13 mouse cellular contexts compared by ENCODE assay signal in the genomic region with DNA sequence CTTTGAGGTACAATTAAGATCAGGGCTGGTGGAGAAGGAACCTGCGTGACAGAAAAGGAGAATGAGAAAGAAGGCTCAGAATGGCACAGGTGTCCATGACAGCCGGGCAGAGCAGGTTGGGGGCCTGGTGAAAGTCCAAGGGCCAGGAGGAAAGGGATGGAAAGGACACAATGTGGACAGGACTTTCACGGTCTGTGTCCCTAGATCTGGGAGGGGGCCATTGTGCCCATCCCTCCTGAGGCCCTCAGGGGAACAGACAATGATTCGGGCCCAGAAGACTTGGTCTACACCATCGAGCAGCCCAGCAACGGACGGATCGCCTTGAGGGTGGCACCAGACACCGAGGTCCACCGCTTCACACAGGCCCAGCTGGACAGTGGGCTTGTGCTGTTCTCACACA. TPM values are rescaled to one million over a fixed set of nuclear protein-coding genes. Genes with fewer than 3 reads are reported as not detected.
DNase-seq lines count a peak whose midpoint lies in the region; ATAC-seq and TF ChIP-seq lines count a peak whose summit lies in the region.
"Had no signal": no experiment of that assay in that cellular context is flagged by ENCODE, and none has a peak within 500 bp of the region (broad histone marks: within the 10 kb centered on the region; RNA-seq: fewer than 3 reads in every experiment).

No protein-coding gene starts in this region.

- H3K4me3 ChIP-seq in embryonic facial prominence, embryonic 13.5 days, result no peak overlapping the region
- H3K4me3 ChIP-seq in embryonic facial prominence, embryonic 10.5 days, result no peak overlapping the region
- no peak overlapping the region for H3K4me3 ChIP-seq in hindbrain, embryonic 12.5 days
- no peak overlapping the region for H3K4me3 ChIP-seq in hindbrain, embryonic 16.5 days (ENCODE audit: low read length)
- no peak overlapping the region for H3K4me3 ChIP-seq in liver, embryonic 11.5 days (ENCODE audit: low read depth, low read length)
- H3K4me3 ChIP-seq in embryonic facial prominence, embryonic 15.5 days (replicated peaks), result no peak overlapping the region
- no peak overlapping the region for H3K4me3 ChIP-seq in lung, adult 2 months (replicated peaks; ENCODE audit: extremely low read depth, low read depth, low read length)
- H3K4me3 ChIP-seq: limb, embryonic 12.5 days had no signal

- TF ChIP-seq POLR2A in lung, adult 2 months (IDR thresholded peaks at IDR 0.05; ENCODE audit: borderline replicate concordance, extremely low read depth, low read depth, low read length), result no peak

- H3K4me1 ChIP-seq in embryonic facial prominence, embryonic 13.5 days, result peaks cover 20% of the 10 kb centered on the region
- peaks cover 24% of the 10 kb centered on the region for H3K4me1 ChIP-seq in embryonic facial prominence, embryonic 10.5 days
- H3K4me1 ChIP-seq in hindbrain, embryonic 12.5 days, result peaks cover 19% of the 10 kb centered on the region
- peaks cover 7% of the 10 kb centered on the region; the same call in 1 of the 2 replicates for H3K4me1 ChIP-seq in hindbrain, embryonic 16.5 days (ENCODE audit: control insufficient read depth, insufficient read depth, low read depth, low read length)
- H3K4me1 ChIP-seq in liver, embryonic 11.5 days (replicated peaks; ENCODE audit: control insufficient read depth, insufficient read depth, low read length), result 0 out of 2 replicates have a peak, but pooled peaks cover 6% of the 10 kb centered on the region
- H3K4me1 ChIP-seq in embryonic facial prominence, embryonic 15.5 days, result peaks cover 19% of the 10 kb centered on the region
- H3K4me1 ChIP-seq in lung, adult 2 months (ENCODE audit: control insufficient read depth, insufficient read depth, low read length), result peaks cover 4% of the 10 kb centered on the region

- H3K4me2 ChIP-seq in embryonic facial prominence, embryonic 13.5 days, result peak overlapping the region; percentile 44
- no peak overlapping the region for H3K4me2 ChIP-seq in hindbrain, embryonic 12.5 days (replicated peaks)
- no peak overlapping the region for H3K4me2 ChIP-seq in hindbrain, embryonic 16.5 days (ENCODE audit: low read length)
- H3K4me2 ChIP-seq in liver, embryonic 11.5 days, result no peak overlapping the region
- no peak overlapping the region for H3K4me2 ChIP-seq in embryonic facial prominence, embryonic 15.5 days (replicated peaks)

- peaks cover 42% of the 10 kb centered on the region for H3K36me3 ChIP-seq in embryonic facial prominence, embryonic 13.5 days
- 0 out of 2 replicates have a peak, but pooled peaks cover 3% of the 10 kb centered on the region for H3K36me3 ChIP-seq in embryonic facial prominence, embryonic 10.5 days (replicated peaks)
- no peaks in the 10 kb centered on the region for H3K36me3 ChIP-seq in hindbrain, embryonic 12.5 days
- no peaks in the 10 kb centered on the region for H3K36me3 ChIP-seq in hindbrain, embryonic 16.5 days (ENCODE audit: control insufficient read depth, insufficient read depth, low read length)
- H3K36me3 ChIP-seq in liver, embryonic 11.5 days (ENCODE audit: control insufficient read depth, insufficient read depth, low read length), result no peaks in the 10 kb centered on the region; the same call in 1 of the 2 replicates
- peaks cover 39% of the 10 kb centered on the region for H3K36me3 ChIP-seq in embryonic facial prominence, embryonic 15.5 days
- H3K36me3 ChIP-seq: G1E had no signal

- 86% methylated on average over 10 of the region's 10 CpGs for WGBS in embryonic facial prominence, embryonic 13.5 days
- WGBS in embryonic facial prominence, embryonic 10.5 days, result 82% methylated on average over 10 of the region's 10 CpGs
- WGBS in hindbrain, embryonic 12.5 days, result 87% methylated on average over 10 of the region's 10 CpGs
- 84% methylated on average over 10 of the region's 10 CpGs for WGBS in hindbrain, embryonic 16.5 days
- WGBS in liver, embryonic 11.5 days, result 88% methylated on average over 10 of the region's 10 CpGs
- 81% methylated on average over 10 of the region's 10 CpGs for WGBS in embryonic facial prominence, embryonic 15.5 days
- 90% methylated on average over 10 of the region's 10 CpGs for WGBS in lung, adult 2 months

- DNase-seq in embryonic facial prominence, embryonic 10.5 days (ENCODE audit: low spot score), result no peak
- no peak for DNase-seq in liver, embryonic 11.5 days (ENCODE audit: low spot score)
- DNase-seq in liver, result no peak
- no peak for DNase-seq in lung, adult 2 months

- H3K27ac ChIP-seq in embryonic facial prominence, embryonic 13.5 days, result no peak overlapping the region
- H3K27ac ChIP-seq in embryonic facial prominence, embryonic 10.5 days (replicated peaks), result no peak overlapping the region
- no peak overlapping the region for H3K27ac ChIP-seq in hindbrain, embryonic 12.5 days
- H3K27ac ChIP-seq in hindbrain, embryonic 16.5 days (ENCODE audit: low read depth, low read length), result no peak overlapping the region
- H3K27ac ChIP-seq in liver, embryonic 11.5 days (ENCODE audit: low read depth, low read length), result no peak overlapping the region
- H3K27ac ChIP-seq in embryonic facial prominence, embryonic 15.5 days (replicated peaks), result 0 out of 2 replicates have a peak overlapping the region, but pooled peaks have one; percentile 51
- H3K27ac ChIP-seq: limb, embryonic 12.5 days had no signal

- no peak for ATAC-seq in embryonic facial prominence, embryonic 13.5 days (ENCODE audit: insufficient number of reproducible peaks, insufficient read depth, low FRiP score, low TSS enrichment, low read depth)
- no peak for ATAC-seq in hindbrain, embryonic 12.5 days (ENCODE audit: low FRiP score)
- no peak for ATAC-seq in hindbrain, embryonic 16.5 days
- ATAC-seq in liver, embryonic 11.5 days (replicated peaks; ENCODE audit: low FRiP score), result no peak
- ATAC-seq in embryonic facial prominence, embryonic 15.5 days (ENCODE audit: insufficient number of reproducible peaks, low FRiP score, low TSS enrichment, low read depth), result no peak
- ATAC-seq: inflammation-experienced regulatory T-cells, adult 6 months had no signal

- peaks cover 3% of the 10 kb centered on the region; the same call in 1 of the 2 replicates for H3K27me3 ChIP-seq in embryonic facial prominence, embryonic 13.5 days
- H3K27me3 ChIP-seq in embryonic facial prominence, embryonic 10.5 days (replicated peaks; ENCODE audit: low read depth, poor library complexity, severe bottlenecking), result peaks cover 21% of the 10 kb centered on the region
- H3K27me3 ChIP-seq in hindbrain, embryonic 12.5 days, result peaks cover 12% of the 10 kb centered on the region
- H3K27me3 ChIP-seq in hindbrain, embryonic 16.5 days (replicated peaks; ENCODE audit: control insufficient read depth, insufficient read depth, low read length), result no peaks in the 10 kb centered on the region; the same call in 1 of the 2 replicates
- no peaks in the 10 kb centered on the region; the same call in 1 of the 2 replicates for H3K27me3 ChIP-seq in liver, embryonic 11.5 days (replicated peaks; ENCODE audit: control insufficient read depth, insufficient read depth, low read length)
- no peaks in the 10 kb centered on the region for H3K27me3 ChIP-seq in embryonic facial prominence, embryonic 15.5 days

- no peaks in the 10 kb centered on the region for H3K9me3 ChIP-seq in embryonic facial prominence, embryonic 13.5 days
- no peaks in the 10 kb centered on the region for H3K9me3 ChIP-seq in embryonic facial prominence, embryonic 10.5 days
- no peaks in the 10 kb centered on the region for H3K9me3 ChIP-seq in hindbrain, embryonic 12.5 days (replicated peaks)
- H3K9me3 ChIP-seq in hindbrain, embryonic 16.5 days (ENCODE audit: control insufficient read depth, low read length), result no peaks in the 10 kb centered on the region
- no peaks in the 10 kb centered on the region for H3K9me3 ChIP-seq in liver, embryonic 11.5 days (ENCODE audit: control insufficient read depth, low read length)
- no peaks in the 10 kb centered on the region for H3K9me3 ChIP-seq in embryonic facial prominence, embryonic 15.5 days (replicated peaks)
- H3K9me3 ChIP-seq: G1E; limb, embryonic 12.5 days; megakaryocyte, embryonic 14.5 days had no signal

- H3K9ac ChIP-seq in embryonic facial prominence, embryonic 13.5 days, result peak overlapping the region; percentile 66
- H3K9ac ChIP-seq in hindbrain, embryonic 12.5 days, result peak overlapping the region; percentile 24; the same call in 1 of the 2 replicates
- no peak overlapping the region for H3K9ac ChIP-seq in hindbrain, embryonic 16.5 days (ENCODE audit: low read depth, low read length)
- H3K9ac ChIP-seq in liver, embryonic 11.5 days (ENCODE audit: low read depth, low read length), result peak overlapping the region; percentile 22; the same call in 1 of the 2 replicates
- no peak overlapping the region for H3K9ac ChIP-seq in embryonic facial prominence, embryonic 15.5 days

- TF ChIP-seq CTCF in lung, adult 2 months (IDR thresholded peaks at IDR 0.05; ENCODE audit: insufficient read depth, low read length), result no peak

RNA-seq across cellular contexts. Expression of gene Cspg4, which starts 27.3 kb away (rescaled TPM):
- polyA plus RNA-seq in embryonic facial prominence, embryonic 13.5 days (2015; fragmentation: Nextera tagmentation; extraction: Ambion mirVana), result 17.6 and 22.5 TPM in 2 replicates
- 2.2 and 2.5 TPM in 2 replicates for polyA plus RNA-seq in embryonic facial prominence, embryonic 10.5 days (2016; fragmentation: Nextera tagmentation; extraction: Ambion mirVana)
- polyA plus RNA-seq in hindbrain, embryonic 12.5 days (2016; fragmentation: Nextera tagmentation; extraction: Ambion mirVana), result 6.8 and 8.9 TPM in 2 replicates
- polyA plus RNA-seq in hindbrain, embryonic 16.5 days (2015; fragmentation: Nextera tagmentation; extraction: Ambion mirVana), result 10.7 and 10.8 TPM in 2 replicates
- 1.1 and 1.3 TPM in 2 replicates for polyA plus RNA-seq in liver, embryonic 11.5 days (2014; fragmentation: Nextera tagmentation; extraction: Ambion mirVana)
- 31.2 and 34.1 TPM in 2 replicates for polyA plus RNA-seq in embryonic facial prominence, embryonic 15.5 days (2015; fragmentation: Nextera tagmentation; extraction: Ambion mirVana)
- 19.5 and 21.2 TPM in 2 replicates for polyA plus RNA-seq in lung, adult 2 months (2012; rRNA removed)
- polyA plus RNA-seq: G1E; inflammation-experienced regulatory T-cells, adult 6 months had no signal

RNA-seq across cellular contexts. Expression of gene Odf3l1, which starts 27.6 kb away (rescaled TPM):
- 0.52 and 0.91 TPM in 2 replicates for polyA plus RNA-seq in embryonic facial prominence, embryonic 13.5 days (2015; fragmentation: Nextera tagmentation; extraction: Ambion mirVana)
- not detected in 2 replicates for polyA plus RNA-seq in embryonic facial prominence, embryonic 10.5 days (2016; fragmentation: Nextera tagmentation; extraction: Ambion mirVana)
- polyA plus RNA-seq in hindbrain, embryonic 12.5 days (2016; fragmentation: Nextera tagmentation; extraction: Ambion mirVana), result 0.29 and 0.54 TPM in 2 replicates
- 0.20 TPM in 1 of 2 replicates, not detected in the other for polyA plus RNA-seq in hindbrain, embryonic 16.5 days (2015; fragmentation: Nextera tagmentation; extraction: Ambion mirVana)
- polyA plus RNA-seq in liver, embryonic 11.5 days (2014; fragmentation: Nextera tagmentation; extraction: Ambion mirVana), result 0.17 TPM in 1 of 2 replicates, not detected in the other
- 0.88 and 1.1 TPM in 2 replicates for polyA plus RNA-seq in embryonic facial prominence, embryonic 15.5 days (2015; fragmentation: Nextera tagmentation; extraction: Ambion mirVana)
- 1.7 and 1.8 TPM in 2 replicates for polyA plus RNA-seq in lung, adult 2 months (2012; rRNA removed)
- polyA plus RNA-seq: forebrain, embryonic 11.5 days; G1E; inflammation-experienced regulatory T-cells, adult 6 months had no signal

RNA-seq across cellular contexts. Expression of gene Snx33, which starts 36.1 kb away (rescaled TPM):
- 11.5 and 13.1 TPM in 2 replicates for polyA plus RNA-seq in embryonic facial prominence, embryonic 13.5 days (2015; fragmentation: Nextera tagmentation; extraction: Ambion mirVana)
- 10.4 and 11.1 TPM in 2 replicates for polyA plus RNA-seq in embryonic facial prominence, embryonic 10.5 days (2016; fragmentation: Nextera tagmentation; extraction: Ambion mirVana)
- polyA plus RNA-seq in hindbrain, embryonic 12.5 days (2016; fragmentation: Nextera tagmentation; extraction: Ambion mirVana), result 7.2 and 7.3 TPM in 2 replicates
- polyA plus RNA-seq in hindbrain, embryonic 16.5 days (2015; fragmentation: Nextera tagmentation; extraction: Ambion mirVana), result 3.0 and 3.8 TPM in 2 replicates
- 3.8 and 3.9 TPM in 2 replicates for polyA plus RNA-seq in liver, embryonic 11.5 days (2014; fragmentation: Nextera tagmentation; extraction: Ambion mirVana)
- polyA plus RNA-seq in embryonic facial prominence, embryonic 15.5 days (2015; fragmentation: Nextera tagmentation; extraction: Ambion mirVana), result 10.3 and 12.2 TPM in 2 replicates
- 22.4 and 23.6 TPM in 2 replicates for polyA plus RNA-seq in lung, adult 2 months (2012; rRNA removed)

RNA-seq across cellular contexts. Expression of gene Imp3, which starts 45.2 kb away (rescaled TPM):
- polyA plus RNA-seq in embryonic facial prominence, embryonic 13.5 days (2015; fragmentation: Nextera tagmentation; extraction: Ambion mirVana), result 88.1 and 93.9 TPM in 2 replicates
- polyA plus RNA-seq in embryonic facial prominence, embryonic 10.5 days (2016; fragmentation: Nextera tagmentation; extraction: Ambion mirVana), result 66.3 and 69.3 TPM in 2 replicates
- 60.9 and 62.7 TPM in 2 replicates for polyA plus RNA-seq in hindbrain, embryonic 12.5 days (2016; fragmentation: Nextera tagmentation; extraction: Ambion mirVana)
- 66.8 and 66.9 TPM in 2 replicates for polyA plus RNA-seq in hindbrain, embryonic 16.5 days (2015; fragmentation: Nextera tagmentation; extraction: Ambion mirVana)
- polyA plus RNA-seq in liver, embryonic 11.5 days (2014; fragmentation: Nextera tagmentation; extraction: Ambion mirVana), result 105 and 110 TPM in 2 replicates
- 89.4 and 95.0 TPM in 2 replicates for polyA plus RNA-seq in embryonic facial prominence, embryonic 15.5 days (2015; fragmentation: Nextera tagmentation; extraction: Ambion mirVana)
- 195 and 264 TPM in 2 replicates for polyA plus RNA-seq in lung, adult 2 months (2012; rRNA removed)

RNA-seq across cellular contexts. Expression of gene Snupn, which starts 58.6 kb away (rescaled TPM):
- polyA plus RNA-seq in embryonic facial prominence, embryonic 13.5 days (2015; fragmentation: Nextera tagmentation; extraction: Ambion mirVana), result 26.9 and 31.8 TPM in 2 replicates
- 27.1 and 28.1 TPM in 2 replicates for polyA plus RNA-seq in embryonic facial prominence, embryonic 10.5 days (2016; fragmentation: Nextera tagmentation; extraction: Ambion mirVana)
- 24.7 and 25.3 TPM in 2 replicates for polyA plus RNA-seq in hindbrain, embryonic 12.5 days (2016; fragmentation: Nextera tagmentation; extraction: Ambion mirVana)
- polyA plus RNA-seq in hindbrain, embryonic 16.5 days (2015; fragmentation: Nextera tagmentation; extraction: Ambion mirVana), result 28.9 and 29.9 TPM in 2 replicates
- 21.7 and 22.6 TPM in 2 replicates for polyA plus RNA-seq in liver, embryonic 11.5 days (2014; fragmentation: Nextera tagmentation; extraction: Ambion mirVana)
- 25.3 and 27.9 TPM in 2 replicates for polyA plus RNA-seq in embryonic facial prominence, embryonic 15.5 days (2015; fragmentation: Nextera tagmentation; extraction: Ambion mirVana)
- 3.8 and 5.0 TPM in 2 replicates for polyA plus RNA-seq in lung, adult 2 months (2012; rRNA removed)

Comparison
In these comparisons a context has a peak if more than half of its experiments do, and no peak if none do; other contexts are left out.
1. H3K9ac ChIP-seq: peak in embryonic facial prominence, embryonic 13.5 days (single experiment), hindbrain, embryonic 12.5 days (single experiment) and liver, embryonic 11.5 days (single experiment); none in hindbrain, embryonic 16.5 days (single experiment) and embryonic facial prominence, embryonic 15.5 days (single experiment).